Comparison of ENCODE assay signal across 25 mouse cellular contexts in genomic region chr16:7081684-7082255, GRCm38 (mm10).
DNase-seq lines count a peak whose midpoint lies in the region; ATAC-seq and TF ChIP-seq lines count a peak whose summit lies in the region.
"Had no signal": no experiment of that assay in that cellular context is flagged by ENCODE, and none has a peak within 500 bp of the region (broad histone marks: within the 10 kb centered on the region; RNA-seq: fewer than 3 reads in every experiment).

No protein-coding gene starts in this region.

- no peaks in the 10 kb centered on the region for H3K9me3 ChIP-seq in hindbrain, embryonic 15.5 days
- H3K9me3 ChIP-seq in hindbrain, embryonic 12.5 days (replicated peaks) = no peaks in the 10 kb centered on the region
- no peaks in the 10 kb centered on the region for H3K9me3 ChIP-seq in hindbrain, postnatal 0 days (ENCODE audit: low read length)
- no peaks in the 10 kb centered on the region for H3K9me3 ChIP-seq in forebrain, embryonic 10.5 days
- H3K9me3 ChIP-seq: embryonic facial prominence, embryonic 12.5 days; forebrain, embryonic 13.5 days; heart, embryonic 15.5 days; intestine, embryonic 15.5 days; limb, embryonic 12.5 days; liver, embryonic 12.5 days; midbrain, embryonic 12.5 days; neural tube, embryonic 12.5 days; stomach, embryonic 15.5 days had no signal

- peak overlapping the region; percentile 91 for H3K27ac ChIP-seq in gastrocnemius, adult 2 months
- H3K27ac ChIP-seq in hindbrain, embryonic 15.5 days (replicated peaks) = 0 out of 2 replicates have a peak overlapping the region, but pooled peaks have one; percentile 31
- no peak overlapping the region for H3K27ac ChIP-seq in hindbrain, embryonic 12.5 days
- 0 out of 2 replicates have a peak overlapping the region, but pooled peaks have one; percentile 8 for H3K27ac ChIP-seq in hindbrain, postnatal 0 days
- H3K27ac ChIP-seq in forebrain, embryonic 10.5 days = no peak overlapping the region
- H3K27ac ChIP-seq: embryonic facial prominence, embryonic 12.5 days; forebrain, embryonic 13.5 days; heart, embryonic 15.5 days; intestine, embryonic 15.5 days; limb, embryonic 12.5 days; liver, embryonic 12.5 days; midbrain, embryonic 12.5 days; neural tube, embryonic 12.5 days; stomach, embryonic 15.5 days had no signal

- H3K9ac ChIP-seq in hindbrain, embryonic 15.5 days = no peak overlapping the region
- H3K9ac ChIP-seq in hindbrain, embryonic 12.5 days = no peak overlapping the region
- H3K9ac ChIP-seq in hindbrain, postnatal 0 days (replicated peaks; ENCODE audit: low read length) = no peak overlapping the region
- H3K9ac ChIP-seq: embryonic facial prominence, embryonic 12.5 days; forebrain, embryonic 13.5 days; heart, embryonic 15.5 days; intestine, embryonic 15.5 days; limb, embryonic 12.5 days; liver, embryonic 12.5 days; midbrain, embryonic 12.5 days; neural tube, embryonic 12.5 days; stomach, embryonic 15.5 days had no signal

- ATAC-seq in hindbrain, embryonic 15.5 days (ENCODE audit: low FRiP score, low read depth) = no peak
- ATAC-seq in hindbrain, embryonic 12.5 days (ENCODE audit: low FRiP score) = no peak
- no peak for ATAC-seq in hindbrain, postnatal 0 days
- ATAC-seq: activated CD4-positive, CD25-positive, alpha-beta regulatory T cell, adult 4 months; intestine, embryonic 15.5 days; liver, embryonic 12.5 days had no signal

- peak overlapping the region; percentile 38 for H3K4me3 ChIP-seq in gastrocnemius, adult 2 months
- no peak overlapping the region for H3K4me3 ChIP-seq in hindbrain, embryonic 15.5 days
- H3K4me3 ChIP-seq in hindbrain, embryonic 12.5 days = no peak overlapping the region
- no peak overlapping the region for H3K4me3 ChIP-seq in hindbrain, postnatal 0 days (ENCODE audit: low read length)
- H3K4me3 ChIP-seq in forebrain, embryonic 10.5 days = no peak overlapping the region
- H3K4me3 ChIP-seq: embryonic facial prominence, embryonic 12.5 days; forebrain, embryonic 13.5 days; heart, embryonic 15.5 days; intestine, embryonic 15.5 days; limb, embryonic 12.5 days; liver, embryonic 12.5 days; midbrain, embryonic 12.5 days; neural tube, embryonic 12.5 days; stomach, embryonic 15.5 days had no signal

- 84% methylated on average over 5 of the region's 5 CpGs for WGBS in hindbrain, embryonic 15.5 days
- 82% methylated on average over 5 of the region's 5 CpGs for WGBS in hindbrain, embryonic 12.5 days
- 86% methylated on average over 5 of the region's 5 CpGs for WGBS in hindbrain, postnatal 0 days
- WGBS in forebrain, embryonic 10.5 days = 89% methylated on average over 5 of the region's 5 CpGs

- H3K4me2 ChIP-seq in hindbrain, embryonic 15.5 days = no peak overlapping the region
- no peak overlapping the region for H3K4me2 ChIP-seq in hindbrain, embryonic 12.5 days (replicated peaks)
- H3K4me2 ChIP-seq in hindbrain, postnatal 0 days (ENCODE audit: low read depth, low read length) = no peak overlapping the region
- H3K4me2 ChIP-seq: embryonic facial prominence, embryonic 12.5 days; forebrain, embryonic 13.5 days; heart, embryonic 15.5 days; intestine, embryonic 15.5 days; limb, embryonic 12.5 days; liver, embryonic 12.5 days; midbrain, embryonic 12.5 days; neural tube, embryonic 12.5 days; stomach, embryonic 15.5 days had no signal

- no peak for DNase-seq in gastrocnemius, adult 2 months
- no peak for DNase-seq in gastrocnemius, postnatal 4 days (ENCODE audit: low spot score in 2 of 2)
- peak; percentile 76 for DNase-seq in R1 (ENCODE audit: low read depth, low spot score)
- no peak for DNase-seq in hindbrain, postnatal 0 days (ENCODE audit: low spot score)
- no peak for DNase-seq in forebrain, embryonic 10.5 days (ENCODE audit: extremely low spot score, low spot score)
- DNase-seq: adrenal gland, adult 8-10 months; B cell, adult 2 months; heart, postnatal 4 days; kidney, adult 9 months; kidney, postnatal 25 days; lung, adult 18-20 months; thymus, postnatal 25 days had no signal

- H3K4me1 ChIP-seq in hindbrain, embryonic 15.5 days (replicated peaks) = peaks cover 13% of the 10 kb centered on the region
- 0 out of 2 replicates have a peak, but pooled peaks cover 5% of the 10 kb centered on the region for H3K4me1 ChIP-seq in hindbrain, embryonic 12.5 days
- peaks cover 6% of the 10 kb centered on the region; the same call in 1 of the 2 replicates for H3K4me1 ChIP-seq in hindbrain, postnatal 0 days (ENCODE audit: insufficient read depth, low read length)
- no peaks in the 10 kb centered on the region for H3K4me1 ChIP-seq in forebrain, embryonic 10.5 days
- H3K4me1 ChIP-seq: embryonic facial prominence, embryonic 12.5 days; intestine, embryonic 15.5 days; limb, embryonic 12.5 days; liver, embryonic 12.5 days; midbrain, embryonic 12.5 days; stomach, embryonic 15.5 days had no signal

- H3K36me3 ChIP-seq in hindbrain, embryonic 15.5 days = no peaks in the 10 kb centered on the region
- H3K36me3 ChIP-seq in hindbrain, embryonic 12.5 days = no peaks in the 10 kb centered on the region
- no peaks in the 10 kb centered on the region for H3K36me3 ChIP-seq in hindbrain, postnatal 0 days (ENCODE audit: insufficient read depth, low read length)
- no peaks in the 10 kb centered on the region for H3K36me3 ChIP-seq in forebrain, embryonic 10.5 days (replicated peaks)
- H3K36me3 ChIP-seq: embryonic facial prominence, embryonic 12.5 days; heart, embryonic 15.5 days; intestine, embryonic 15.5 days; limb, embryonic 12.5 days; liver, embryonic 12.5 days; midbrain, embryonic 12.5 days; neural tube, embryonic 12.5 days; stomach, embryonic 15.5 days had no signal

- no peak for TF ChIP-seq CTCF in gastrocnemius, adult 2 months (IDR thresholded peaks at IDR 0.05)
- no peak for TF ChIP-seq CTCF in hindbrain, postnatal 0 days (IDR thresholded peaks at IDR 0.05; ENCODE audit: low read depth)

- no peaks in the 10 kb centered on the region for H3K27me3 ChIP-seq in hindbrain, embryonic 15.5 days
- H3K27me3 ChIP-seq in hindbrain, embryonic 12.5 days = no peaks in the 10 kb centered on the region
- H3K27me3 ChIP-seq in hindbrain, postnatal 0 days (ENCODE audit: insufficient read depth, low read length) = no peaks in the 10 kb centered on the region
- H3K27me3 ChIP-seq in forebrain, embryonic 10.5 days (ENCODE audit: poor library complexity, severe bottlenecking) = no peaks in the 10 kb centered on the region
- H3K27me3 ChIP-seq: CH12.LX; embryonic facial prominence, embryonic 12.5 days; forebrain, embryonic 13.5 days; heart, embryonic 15.5 days; intestine, embryonic 15.5 days; limb, embryonic 12.5 days; liver, embryonic 12.5 days; midbrain, embryonic 12.5 days; neural tube, embryonic 12.5 days; stomach, embryonic 15.5 days had no signal

- intact Hi-C loops in gastrocnemius, adult 2 months (cut with DNase I) = no loop called here

Comparison
In these comparisons a context has a peak if more than half of its experiments do, and no peak if none do; other contexts are left out.
1. H3K27ac ChIP-seq: peak in gastrocnemius, adult 2 months (single experiment), hindbrain, embryonic 15.5 days (single experiment) and hindbrain, postnatal 0 days (single experiment); none in hindbrain, embryonic 12.5 days (single experiment) and forebrain, embryonic 10.5 days (single experiment).